Mouse (Mus musculus) lung, postnatal 0 days (tissue): Measurements from ENCODE around the gene Stag2. TPM values are rescaled to one million over a fixed set of nuclear protein-coding genes. Genes with fewer than 3 reads are reported as not detected.

Source experiments
- ATAC-seq: fragments of 200-750 bp; cut with Nextera tagmentation; 2 replicates; pipeline ENCODE4 v1.8.0; 2017; ENCODE audit warnings: moderate library complexity
- DNase-seq: peaks from one replicate; pipeline ENCODE4 v3.0.0-alpha.2; 2016; ENCODE audit warnings: low spot score
- H3K27ac ChIP-seq: fragments of 300-500 bp; sonication (generic); 2 replicates; pipeline ENCODE4 v1.5.1; 2014; ENCODE audit warnings: antibody characterized with exemption, mild to moderate bottlenecking, low read length, mixed read lengths
- H3K27me3 ChIP-seq: fragments of 300-500 bp; sonication (generic); replicated peaks from 2 replicates; pipeline ENCODE4 v1.6.1; 2014; ENCODE audit warnings: low read length, mixed read lengths; ENCODE audit not compliant: insufficient read depth
- H3K36me3 ChIP-seq: fragments of 300-500 bp; sonication (generic); 2 replicates; pipeline ENCODE4 v1.6.1; 2014; ENCODE audit warnings: low read length, mixed read lengths; ENCODE audit not compliant: insufficient read depth
- H3K4me1 ChIP-seq: fragments of 300-500 bp; sonication (generic); 2 replicates; pipeline ENCODE4 v1.6.1; 2014; ENCODE audit warnings: antibody characterized with exemption, low read depth, low read length, mixed read lengths; ENCODE audit not compliant: insufficient read depth
- H3K4me2 ChIP-seq: fragments of 300-500 bp; sonication (generic); replicated peaks from 2 replicates; pipeline ENCODE4 v1.6.1; 2014; ENCODE audit warnings: low read depth, mild to moderate bottlenecking, low read length, moderate library complexity, mixed read lengths
- H3K4me3 ChIP-seq: fragments of 300-500 bp; sonication (generic); 2 replicates; pipeline ENCODE4 v1.5.1; 2014; ENCODE audit warnings: low read depth, low read length
- H3K9ac ChIP-seq: fragments of 300-500 bp; sonication (generic); replicated peaks from 2 replicates; pipeline ENCODE4 v1.6.1; 2014; ENCODE audit warnings: low read depth, mild to moderate bottlenecking
- H3K9me3 ChIP-seq: fragments of 300-500 bp; sonication (generic); 2 replicates; pipeline ENCODE4 v1.6.1; 2016; ENCODE audit warnings: low read length, mixed read lengths
- CTCF ChIP-seq: IDR thresholded peaks from 2 replicates; pipeline ENCODE4 v1.5.1; 2016; ENCODE audit warnings: antibody characterized with exemption, mild to moderate bottlenecking
- EP300 ChIP-seq: IDR thresholded peaks from 2 replicates; pipeline ENCODE4 v1.6.1; 2016; ENCODE audit warnings: antibody characterized with exemption, mild to moderate bottlenecking, control low read depth
- WGBS: fragments of 180-500 bp; shearing (Covaris S2); extraction: QIAGEN DNeasy Blood & Tissue Kit; methylation state at CpG from one replicate; pipeline ENCODE4 v1.1.7; 2014; 5-methylcytosine and 5-hydroxymethylcytosine counted together
- polyA plus RNA-seq: library from polyadenylated mRNA; unstranded; fragments of >200 nt; fragmentation: Nextera tagmentation; extraction: Ambion mirVana; gene quantifications from 2 replicates; pipeline ENCODE4 v1.2.1, GENCODE M21; 2015

The Stag2 gene
- polyA plus RNA-seq, 1 experiment from 2014 or later, result 26.8 TPM

DNA sequence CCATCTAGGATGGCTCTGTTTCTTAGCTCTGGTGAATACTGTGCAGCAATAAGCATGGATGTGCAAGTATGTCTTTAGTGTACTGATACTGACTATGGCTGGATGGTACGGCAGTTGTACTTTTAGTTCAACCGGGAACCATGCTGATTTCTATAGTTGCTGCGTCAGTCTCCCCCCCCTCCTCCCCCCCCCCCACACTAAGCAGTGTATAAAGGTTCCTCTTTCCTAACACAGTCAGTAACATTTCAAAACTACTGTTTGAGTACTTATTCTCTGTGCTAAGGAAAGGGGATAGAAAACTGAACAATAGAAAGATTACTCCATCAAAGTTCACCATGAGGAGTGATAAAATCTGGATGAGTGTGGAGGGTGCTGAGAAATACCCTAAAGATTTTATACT lies 6.5 kb upstream of the Stag2 start:
- H3K9ac ChIP-seq, result no peak overlapping the region
- 70% methylated on average over 3 of the region's 3 CpGs for WGBS
- H3K4me3 ChIP-seq, result no peak overlapping the region
- H3K27me3 ChIP-seq, result no peaks in the 10 kb centered on the region
- no peaks in the 10 kb centered on the region for H3K9me3 ChIP-seq
- H3K4me2 ChIP-seq, result no peak overlapping the region
- DNase-seq, result no peak
- no peak for ATAC-seq
- no peaks in the 10 kb centered on the region for H3K4me1 ChIP-seq
- TF ChIP-seq EP300 (no peak), CTCF (no peak)
- H3K36me3 ChIP-seq, result no peaks in the 10 kb centered on the region
- no peak overlapping the region for H3K27ac ChIP-seq

DNA sequence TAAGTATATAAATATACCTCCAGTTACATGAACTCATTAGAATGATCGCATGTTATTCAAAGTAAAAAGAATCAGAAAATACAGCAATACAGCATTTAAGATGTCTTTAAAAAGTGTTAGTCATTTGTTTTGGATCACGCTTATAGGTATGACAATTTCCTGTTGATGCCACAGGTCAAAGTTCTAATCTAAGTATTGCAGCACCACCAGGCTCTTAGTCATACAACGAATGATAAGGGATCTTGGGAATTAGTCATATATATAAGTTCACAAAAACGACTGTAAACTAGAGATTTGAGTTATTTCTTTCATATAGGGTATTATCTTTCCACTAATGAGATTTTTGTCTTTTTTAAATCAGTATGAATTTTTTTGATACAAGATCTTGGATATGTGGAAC lies 5.1 kb upstream of the Stag2 start:
- DNase-seq, result no peak
- Histone ChIP-seq H3K36me3 (no peaks in the 10 kb centered on the region), H3K4me1 (no peaks in the 10 kb centered on the region), H3K9ac (no peak overlapping the region), H3K27ac (no peak overlapping the region), H3K27me3 (no peaks in the 10 kb centered on the region), H3K4me3 (no peak overlapping the region), H3K4me2 (no peak overlapping the region), H3K9me3 (no peaks in the 10 kb centered on the region)
- 81% methylated on average over 4 of the region's 4 CpGs for WGBS
- no peak for TF ChIP-seq CTCF
- no peak for TF ChIP-seq EP300
- ATAC-seq, result no peak

DNA sequence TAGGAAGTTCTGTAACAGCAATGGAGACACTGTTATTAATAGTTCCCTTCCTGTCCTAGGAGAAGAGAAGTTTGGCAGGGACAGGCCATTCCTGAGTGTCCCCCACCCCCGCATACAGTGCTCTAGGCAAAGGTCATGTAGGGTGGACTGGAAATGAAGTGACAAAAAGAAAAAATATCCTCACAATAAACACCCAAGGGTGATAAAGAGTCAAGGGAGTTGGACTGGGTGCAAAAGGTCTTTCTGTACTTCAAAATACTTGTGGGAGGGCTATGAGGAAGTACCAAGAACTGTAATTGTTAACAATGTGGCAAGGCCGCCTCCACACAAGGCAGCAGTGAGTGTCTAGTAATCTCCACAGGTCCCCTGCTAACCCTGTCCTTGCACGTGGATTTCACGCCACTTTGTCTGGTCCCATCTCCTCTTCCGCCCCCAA lies 1.1 kb upstream of the Stag2 start:
- peak; percentile 71 for DNase-seq
- Histone ChIP-seq H3K4me3 (peak overlapping the region; percentile 33; the same call in 1 of the 2 replicates), H3K4me2 (peak overlapping the region; percentile 42; the same call in 1 of the 2 replicates), H3K4me1 (no peaks in the 10 kb centered on the region), H3K27me3 (no peaks in the 10 kb centered on the region), H3K36me3 (no peaks in the 10 kb centered on the region), H3K9me3 (no peaks in the 10 kb centered on the region), H3K9ac (no peak overlapping the region), H3K27ac (peak overlapping the region; percentile 87)
- TF ChIP-seq EP300 (peak; percentile 47), CTCF (no peak)
- WGBS, result 27% methylated on average over 5 of the region's 5 CpGs
- ATAC-seq, result peak; percentile 5; the same call in 1 of the 2 replicates

DNA sequence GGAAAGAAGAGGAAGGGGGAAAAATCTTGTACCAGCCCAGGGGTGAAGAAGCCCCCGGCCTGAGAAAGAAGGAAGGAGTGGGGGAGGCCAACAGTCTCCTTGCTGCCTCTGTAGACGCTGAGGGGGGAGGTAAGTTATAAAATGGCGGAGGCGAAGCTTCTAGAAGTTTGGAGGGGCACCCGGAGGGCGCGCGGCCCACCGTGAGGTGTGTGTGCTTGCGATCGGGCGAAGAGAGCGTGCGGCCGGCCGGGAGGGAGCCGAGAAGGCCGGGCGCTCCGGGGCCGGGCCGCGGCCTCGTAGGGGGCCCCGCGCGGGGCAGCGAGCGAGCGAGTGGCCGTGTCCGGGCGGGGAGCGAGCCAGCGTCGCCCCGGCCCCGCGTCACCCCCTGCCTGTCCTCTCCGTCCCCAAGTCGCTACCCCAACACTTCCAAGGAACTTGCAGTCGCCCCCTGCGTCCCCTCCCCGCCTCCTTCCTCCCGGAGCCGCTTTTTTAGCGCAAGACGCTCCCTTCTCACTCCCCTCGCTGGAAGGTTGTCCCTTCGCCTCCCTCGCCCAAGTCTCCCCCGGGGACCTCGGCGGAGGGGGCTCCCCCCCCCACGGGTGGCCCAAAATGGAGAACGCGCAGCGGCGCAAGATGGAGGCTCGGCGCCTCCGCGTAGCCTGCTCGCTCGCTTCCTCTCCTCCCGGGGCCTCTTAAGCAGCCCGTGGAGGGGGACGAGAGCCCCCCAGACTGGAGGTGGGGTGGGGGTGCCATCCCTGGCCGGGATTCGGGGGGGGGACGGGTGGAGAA lies 634 bp downstream of the Stag2 start:
- Histone ChIP-seq H3K27me3 (no peaks in the 10 kb centered on the region), H3K36me3 (no peaks in the 10 kb centered on the region), H3K4me1 (no peaks in the 10 kb centered on the region), H3K9me3 (no peaks in the 10 kb centered on the region), H3K4me3 (peak overlapping the region; percentile 65), H3K9ac (peak overlapping the region; percentile 90), H3K4me2 (peak overlapping the region; percentile 50), H3K27ac (peak overlapping the region; percentile 99)
- WGBS, result 26% methylated on average over 22 of the region's 71 CpGs
- DNase-seq, result peak; percentile 52
- peak; percentile 8 for ATAC-seq
- TF ChIP-seq EP300 (no peak), CTCF (no peak)

DNA sequence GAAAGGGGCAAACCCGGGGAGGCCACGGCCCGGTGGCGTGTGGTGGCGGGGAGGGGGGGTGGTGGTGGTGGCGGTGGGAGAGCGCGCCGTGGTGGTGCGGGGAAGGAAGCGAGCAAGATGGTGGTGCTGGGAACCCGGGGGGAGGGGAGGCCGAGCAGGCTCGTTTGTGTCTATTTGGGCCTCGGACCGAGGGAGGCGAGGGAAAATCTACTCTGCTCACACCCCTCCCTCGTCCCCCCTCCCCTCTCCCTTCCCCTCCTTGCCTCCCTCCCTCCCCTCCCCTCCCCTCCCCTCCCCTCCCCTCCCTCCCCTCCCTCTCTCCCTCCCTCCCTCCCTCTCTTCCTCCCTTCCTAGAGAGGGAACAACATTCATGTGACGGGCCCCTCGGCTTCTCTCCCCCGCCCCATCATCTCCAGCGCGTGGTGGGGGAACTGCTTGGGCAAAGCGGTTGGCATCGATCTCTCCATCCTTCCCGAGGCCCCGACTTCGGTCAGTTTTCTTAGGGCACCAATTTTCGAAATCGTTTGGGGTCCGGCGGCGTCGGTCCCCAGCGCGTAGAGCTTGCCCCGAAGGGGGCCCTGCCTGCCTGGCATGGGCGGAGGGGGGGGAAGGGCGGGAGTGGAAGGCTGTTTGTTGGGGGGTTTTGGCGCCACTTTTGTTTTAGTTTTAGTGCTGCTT lies 1.4 kb downstream of the Stag2 start:
- H3K4me2 ChIP-seq, result peak overlapping the region; percentile 53
- peak; percentile 91 for DNase-seq
- H3K9me3 ChIP-seq, result no peaks in the 10 kb centered on the region
- ATAC-seq, result peak; percentile 51
- WGBS, result 19% methylated on average over 3 of the region's 40 CpGs
- peak overlapping the region; percentile 90 for H3K9ac ChIP-seq
- peak overlapping the region; percentile 99 for H3K27ac ChIP-seq
- H3K4me1 ChIP-seq, result no peaks in the 10 kb centered on the region
- H3K27me3 ChIP-seq, result no peaks in the 10 kb centered on the region
- H3K36me3 ChIP-seq, result no peaks in the 10 kb centered on the region
- H3K4me3 ChIP-seq, result peak overlapping the region; percentile 65
- TF ChIP-seq CTCF (no peak), EP300 (no peak)

DNA sequence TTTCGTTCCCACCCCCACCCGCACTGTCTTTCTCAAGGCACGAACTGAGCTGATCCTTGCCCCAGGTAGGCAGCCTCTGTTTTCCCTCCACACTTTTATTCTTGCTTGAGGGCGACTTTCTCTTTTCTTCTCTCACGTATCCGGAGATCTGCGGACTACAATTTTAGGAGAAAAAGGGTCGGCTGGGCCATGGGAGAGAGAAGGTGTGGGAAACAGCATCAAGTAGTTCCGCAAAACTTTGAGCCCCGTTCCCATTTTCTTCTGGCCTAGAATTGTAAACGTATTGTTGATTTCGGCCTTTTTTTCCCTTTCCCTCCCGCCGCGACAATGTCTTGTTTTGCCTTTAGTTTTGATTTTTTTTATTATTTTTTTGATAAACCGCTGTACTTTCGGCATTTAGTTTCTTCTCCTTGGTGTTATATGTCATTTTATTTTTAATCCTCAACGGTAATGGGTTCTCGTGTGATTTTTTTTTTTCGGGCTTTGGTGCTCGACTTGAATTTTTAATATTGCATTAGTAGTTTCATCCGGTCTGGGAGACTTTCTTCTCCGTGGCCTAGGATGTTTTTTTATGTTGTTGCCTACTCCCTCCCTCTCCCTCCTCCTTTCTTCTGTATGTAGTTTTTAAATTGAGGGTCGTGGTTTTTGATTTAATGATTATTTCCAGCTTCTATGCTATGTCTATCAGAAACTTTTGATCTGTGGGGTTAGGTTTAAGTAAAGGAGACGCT lies 2.1 kb downstream of the Stag2 start:
- Histone ChIP-seq H3K4me1 (no peaks in the 10 kb centered on the region), H3K36me3 (no peaks in the 10 kb centered on the region), H3K9me3 (no peaks in the 10 kb centered on the region), H3K9ac (peak overlapping the region; percentile 68), H3K27ac (peak overlapping the region; percentile 93), H3K4me2 (peak overlapping the region; percentile 53), H3K27me3 (no peaks in the 10 kb centered on the region), H3K4me3 (peak overlapping the region; percentile 56)
- WGBS, result 9% methylated on average over 25 of the region's 25 CpGs
- ATAC-seq, result no peak
- no peak for DNase-seq
- no peak for TF ChIP-seq CTCF
- no peak for TF ChIP-seq EP300
